Mouse (Mus musculus) adrenal gland, adult (tissue): ENCODE results near the gene 2900026A02Rik.

Experiments used
- DNase-seq, 2 experiments: peaks; one replicate each; pipeline ENCODE4 v3.0.0; 2022 to 2023; ENCODE audit warnings: low spot score in 1 of 2; ENCODE audit not compliant: inconsistent age in 2 of 2

Gene 2900026A02Rik

DNA sequence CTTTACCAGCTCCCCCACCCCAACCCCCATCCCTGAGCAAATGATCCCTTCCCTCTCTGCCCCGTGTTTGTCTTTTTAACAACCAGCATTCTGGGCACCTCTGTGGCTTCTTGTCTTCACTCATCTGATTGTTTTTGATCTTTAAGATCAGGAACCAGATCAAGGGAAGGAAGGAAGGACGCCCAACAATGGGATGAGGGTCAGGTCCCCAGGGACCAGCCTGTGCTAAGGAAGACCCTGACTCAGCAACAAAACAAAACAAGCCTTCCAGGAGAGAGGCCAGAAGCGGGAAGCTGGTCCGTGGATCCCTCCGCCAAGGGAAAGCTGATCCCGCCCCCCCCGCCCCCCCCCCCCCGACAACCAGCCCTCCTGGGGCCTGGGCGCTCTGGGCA is 41.6 kb downstream of the 2900026A02Rik start:
- no peak for DNase-seq

DNA sequence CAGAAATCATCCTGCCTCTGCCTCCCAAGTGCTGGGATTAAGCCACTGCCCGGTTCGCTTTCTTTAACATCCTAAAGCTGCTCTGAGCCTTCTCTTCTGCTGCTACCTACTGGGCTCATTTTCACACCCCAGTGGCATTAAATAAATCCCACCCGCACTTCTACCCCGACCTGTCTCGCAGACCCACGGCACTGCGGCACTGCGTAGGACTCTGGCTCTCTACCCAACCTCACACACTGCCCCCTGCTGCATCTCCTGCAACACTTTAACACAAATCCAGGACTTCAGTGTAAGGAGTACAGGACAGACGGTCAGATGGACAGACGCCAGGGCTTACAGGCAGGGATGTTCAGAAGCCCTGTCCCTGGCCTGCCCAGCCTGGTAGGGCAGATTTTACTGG is 45.1 kb downstream of the 2900026A02Rik start:
- no peak for DNase-seq

DNA sequence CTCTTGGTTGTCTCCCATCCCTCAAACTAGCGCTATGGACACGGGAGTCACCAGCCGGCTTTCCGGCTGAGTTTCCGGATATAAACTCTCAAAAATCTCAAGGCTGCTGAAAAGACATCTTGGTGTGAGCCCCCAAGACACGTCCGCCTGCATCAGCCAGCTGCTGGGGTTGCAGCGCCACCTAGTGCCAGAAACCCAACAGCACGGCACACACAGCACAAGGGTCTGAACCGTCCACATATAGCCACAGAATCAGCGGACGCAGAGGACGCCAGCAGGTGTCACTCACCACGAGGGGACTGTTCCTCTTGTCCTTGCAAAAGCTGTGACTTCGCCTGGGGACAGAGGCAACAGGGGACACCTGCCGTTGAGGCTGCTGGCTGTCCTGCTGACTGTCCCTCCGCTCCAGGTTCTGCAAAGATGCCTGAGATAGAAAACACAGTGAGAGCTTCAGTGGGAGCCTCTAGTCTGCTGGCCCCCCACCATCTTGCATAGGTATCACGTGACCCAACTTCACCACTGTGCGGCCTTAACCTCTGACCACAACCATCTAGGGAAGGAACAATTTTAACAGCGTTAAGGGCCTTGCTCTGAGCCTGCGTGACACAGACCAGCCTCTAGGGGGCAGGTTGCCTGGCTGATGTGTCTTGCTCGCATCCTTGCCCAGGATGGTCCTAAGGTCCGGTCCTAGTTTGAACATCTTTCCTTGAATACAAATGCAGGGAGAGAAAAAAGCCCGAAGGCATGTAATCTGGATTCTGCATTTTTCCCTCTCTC is 45.9 kb downstream of the 2900026A02Rik start:
- DNase-seq = no peak

DNA sequence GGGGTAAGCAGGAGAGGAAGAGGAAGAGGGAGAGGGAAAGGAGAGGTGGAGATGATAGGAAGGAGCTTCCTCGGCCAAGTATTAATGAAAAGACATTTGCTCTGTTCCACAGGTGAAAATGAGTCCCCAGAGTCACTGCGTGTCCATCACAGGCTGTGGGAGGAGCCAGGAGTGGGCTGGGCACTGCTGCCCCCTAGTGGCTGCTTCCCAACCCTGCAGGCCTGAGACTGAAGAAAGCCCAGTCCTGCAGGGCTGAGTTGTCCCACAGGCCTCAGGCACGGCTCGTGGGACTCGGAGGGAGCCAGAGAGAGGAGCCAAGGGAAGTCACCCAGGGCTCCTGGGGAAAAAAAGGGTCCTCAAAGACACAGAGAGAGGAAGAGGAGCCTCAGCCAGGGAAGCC is 47.7 kb downstream of the 2900026A02Rik start:
- peak; percentile 70 to 89 for DNase-seq

DNA sequence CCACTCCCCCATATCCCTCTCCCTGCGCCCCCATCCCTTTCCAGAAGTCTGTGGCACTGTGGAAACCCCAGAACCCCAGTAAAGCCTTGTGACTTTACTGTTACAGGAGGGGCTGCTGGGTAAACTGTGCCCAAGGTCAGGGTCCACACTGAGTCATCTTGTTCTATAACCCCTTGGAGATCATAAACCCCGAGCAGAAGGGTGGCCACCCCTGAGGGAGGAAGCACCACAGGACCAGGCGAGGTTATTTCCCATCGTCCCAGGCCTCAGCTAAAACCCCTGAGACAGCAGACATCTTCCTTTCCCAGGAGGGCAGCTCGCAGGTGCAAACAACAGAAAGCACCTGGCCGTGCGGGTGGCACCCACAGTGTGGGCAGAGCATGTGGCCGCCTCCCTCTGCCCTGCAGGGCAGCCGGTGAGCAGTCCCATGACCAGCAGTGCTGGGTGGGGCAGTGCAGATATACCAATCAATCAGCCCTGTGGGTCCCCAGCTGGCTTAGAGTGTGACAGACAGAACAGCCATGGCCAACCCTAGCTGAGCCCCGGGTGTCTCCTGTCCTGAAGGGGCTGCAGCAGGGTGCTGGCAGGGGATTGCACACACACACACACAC is 49.0 kb downstream of the 2900026A02Rik start:
- DNase-seq = no peak

DNA sequence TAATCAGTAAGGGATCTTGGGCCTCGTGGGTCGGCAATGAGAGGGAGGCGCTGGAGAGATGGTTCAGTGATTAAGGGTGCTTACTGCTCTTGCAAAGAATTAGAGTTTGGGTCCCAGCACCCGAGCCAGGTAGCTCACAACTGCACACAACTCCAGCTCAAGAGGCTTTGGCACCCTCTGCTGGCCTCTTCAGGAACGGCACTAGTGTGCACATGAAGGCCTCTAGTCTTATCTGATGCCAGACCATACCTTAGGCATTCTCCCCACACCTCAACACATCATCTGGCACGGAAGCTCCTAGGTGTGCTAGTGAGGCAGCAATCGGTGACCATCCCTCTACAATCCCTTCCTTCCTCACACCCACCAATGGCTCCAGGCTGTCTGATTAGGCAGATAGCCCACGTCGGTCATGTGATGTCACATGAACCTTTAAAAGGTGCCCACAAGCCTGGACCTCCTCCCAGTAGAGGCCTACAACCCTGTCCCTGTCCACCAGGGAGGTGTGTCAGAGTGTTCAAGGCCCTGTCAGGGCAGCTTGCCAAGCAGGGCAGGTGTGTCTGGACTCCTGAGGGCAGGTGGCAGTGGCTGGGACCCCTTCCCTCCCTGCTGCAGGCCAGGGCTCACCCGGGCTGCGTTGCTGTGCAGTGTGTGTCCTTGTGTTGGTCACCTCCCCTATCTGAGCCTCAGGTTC is 50.8 kb downstream of the 2900026A02Rik start:
- no peak for DNase-seq

DNA sequence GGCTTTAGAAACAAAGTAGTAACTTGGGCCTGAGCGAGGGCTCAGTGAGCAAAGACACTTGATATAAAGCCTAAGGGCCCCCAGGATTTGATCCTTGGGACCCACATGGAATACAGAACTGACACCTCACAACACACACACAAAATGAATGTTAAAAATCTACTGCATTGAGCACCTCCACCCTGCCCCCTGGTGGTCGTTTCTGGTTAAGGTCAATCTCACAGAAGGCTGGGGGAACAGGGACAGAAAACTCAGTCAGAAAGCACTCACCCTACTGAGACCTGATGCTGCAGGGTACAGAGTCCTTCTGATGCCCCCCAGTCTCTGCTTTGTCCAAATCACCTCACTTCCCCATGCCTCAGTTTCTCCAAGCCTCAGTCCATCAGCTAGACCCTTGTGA is 53.3 kb downstream of the 2900026A02Rik start:
- peak in 1 of 2 experiments; percentile 79 for DNase-seq

DNA sequence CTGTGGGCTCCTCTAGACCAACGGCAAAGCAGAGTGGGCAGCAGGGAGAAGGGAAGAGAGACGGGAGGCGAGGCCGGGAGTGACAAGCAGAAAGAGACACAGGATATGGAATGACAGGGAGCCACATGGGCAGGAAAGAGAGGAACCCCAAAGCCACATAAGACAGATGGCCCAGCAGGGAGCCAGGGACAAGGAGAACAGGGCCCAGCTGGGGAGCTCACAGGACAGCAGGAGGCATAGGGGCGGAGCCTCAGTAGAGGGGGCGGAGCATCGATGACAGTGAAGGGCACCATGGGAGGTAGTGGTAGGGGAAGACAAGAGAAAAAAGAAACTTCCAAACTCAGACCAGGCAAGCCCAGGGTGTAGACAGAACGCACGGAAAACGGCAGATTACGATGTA is 55.6 kb downstream of the 2900026A02Rik start:
- DNase-seq = peak; percentile 65 to 71

DNA sequence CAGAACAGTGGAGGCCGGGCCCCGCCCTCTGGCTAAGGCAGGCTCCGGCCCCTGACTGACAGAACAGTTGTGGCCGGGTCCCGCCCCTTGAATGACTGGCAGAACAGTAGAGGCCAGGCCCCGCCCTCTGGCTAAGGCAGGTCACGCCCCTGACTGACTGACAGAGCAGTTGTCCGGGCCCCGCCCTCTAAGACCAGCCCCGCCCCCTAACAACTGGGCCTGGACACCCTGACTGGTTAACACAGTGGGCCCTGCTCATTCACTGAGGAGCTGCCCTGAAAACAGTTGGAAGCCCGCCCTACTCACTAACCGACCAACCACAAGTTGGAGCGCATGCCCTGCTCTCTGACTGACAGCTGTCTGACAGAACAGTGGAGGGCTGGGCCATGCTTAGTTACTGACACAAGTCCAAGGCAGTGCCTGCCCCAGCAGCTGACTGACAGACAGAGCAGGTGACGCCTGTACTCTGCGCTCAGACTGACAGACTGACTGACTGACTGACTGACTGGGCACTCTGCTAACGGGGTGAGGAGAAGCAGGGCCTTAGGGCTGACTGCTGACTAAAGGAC is 56.1 kb downstream of the 2900026A02Rik start:
- DNase-seq = peak; percentile 94 to 96

DNA sequence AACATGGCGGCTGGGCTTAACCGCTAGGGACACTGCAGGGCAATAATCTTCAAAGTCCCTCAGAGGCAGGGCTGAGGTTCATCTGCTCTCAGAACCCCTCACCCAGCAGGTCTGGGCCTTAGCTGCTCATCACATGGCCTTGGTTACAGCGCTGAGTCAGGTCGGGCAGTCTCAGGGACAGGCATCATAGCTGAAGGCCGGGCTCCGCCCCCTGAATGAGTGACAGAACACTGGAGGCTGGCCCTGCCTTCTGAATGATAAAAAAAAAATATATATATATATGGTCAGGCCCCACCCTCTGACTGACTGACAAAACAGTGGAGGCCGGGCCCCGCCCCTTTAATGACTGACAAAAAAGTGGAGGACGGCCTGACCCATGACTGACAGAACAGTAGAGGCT is 56.6 kb downstream of the 2900026A02Rik start:
- DNase-seq = peak; percentile 90 to 92

DNA sequence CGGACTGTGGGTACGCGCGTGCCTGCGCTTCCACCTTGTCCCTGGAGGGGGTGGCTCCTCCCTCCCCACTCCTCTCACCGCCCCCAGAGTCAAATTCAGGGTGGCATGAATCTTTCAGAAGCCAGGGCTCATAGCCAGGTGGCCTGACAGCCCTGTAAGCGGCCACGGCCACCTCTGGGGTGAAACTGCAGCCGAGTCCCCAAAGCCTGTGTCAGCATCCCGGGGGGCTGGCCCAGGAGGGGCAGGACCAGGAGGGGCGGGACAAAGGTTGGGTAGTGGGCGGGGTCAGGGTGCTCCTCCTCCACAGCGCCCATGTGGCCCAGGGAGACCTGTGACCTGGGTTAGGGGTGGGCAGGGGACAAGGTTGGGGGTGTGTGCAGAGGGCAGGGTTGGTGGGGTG is 57.9 kb downstream of the 2900026A02Rik start:
- DNase-seq = peak; percentile 83 to 90

DNA sequence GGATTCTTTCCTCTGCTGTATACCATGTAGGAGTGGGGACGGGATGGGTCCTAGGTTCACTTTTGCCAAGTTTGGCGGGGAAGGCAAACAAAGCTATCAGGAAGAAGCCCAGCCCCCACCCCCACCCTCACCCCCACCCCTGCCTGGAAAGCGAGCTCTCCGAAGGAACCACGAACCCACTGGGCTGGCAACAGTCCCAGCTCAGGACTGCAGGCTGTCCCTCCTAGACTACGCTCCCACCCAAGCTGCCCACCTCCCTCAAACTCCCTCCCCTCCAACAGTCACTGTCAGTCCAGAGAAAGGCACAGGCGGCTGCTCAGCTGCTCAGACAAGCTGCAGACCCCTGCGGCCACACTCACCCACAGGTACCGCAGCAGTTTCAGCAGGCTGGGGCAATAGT is 58.3 kb downstream of the 2900026A02Rik start:
- DNase-seq = no peak

DNA sequence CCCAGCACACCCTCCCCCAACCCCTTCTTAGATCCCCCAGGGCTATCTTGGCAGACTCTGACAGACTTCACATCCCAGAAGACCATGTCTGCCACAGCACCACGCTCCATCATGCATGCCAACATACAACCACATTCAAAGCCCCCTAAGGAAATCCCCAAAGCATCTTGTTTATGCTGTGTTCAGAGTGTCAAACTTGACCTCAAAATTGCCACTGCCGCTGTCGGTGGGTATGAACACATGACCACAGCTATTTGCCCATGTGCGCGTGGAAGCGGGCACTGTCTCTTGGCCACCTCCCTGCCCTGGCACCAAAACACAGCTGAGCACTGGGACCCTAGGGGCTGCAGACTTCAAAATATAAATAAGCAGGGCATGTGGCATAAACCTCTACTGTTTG is 59.5 kb downstream of the 2900026A02Rik start:
- DNase-seq = no peak

DNA sequence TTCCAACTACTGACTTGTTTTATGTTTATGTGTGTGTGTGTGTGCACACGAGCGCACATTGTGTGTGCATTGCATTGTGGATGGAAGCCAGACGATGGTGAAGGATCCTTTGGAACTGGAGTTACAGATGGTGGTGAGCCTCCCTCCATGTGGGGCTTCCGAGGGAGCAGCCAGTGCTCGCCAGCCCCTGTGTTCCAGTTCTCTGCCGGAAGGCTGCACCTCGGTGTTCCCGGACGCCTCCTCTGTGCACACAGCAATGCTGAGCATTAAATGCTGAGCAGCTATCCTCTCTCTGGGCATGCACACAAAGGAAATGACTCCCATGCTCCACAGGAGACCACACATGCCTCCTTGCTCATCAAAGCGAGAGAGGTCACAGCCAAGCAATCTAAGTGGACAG is 60.7 kb downstream of the 2900026A02Rik start:
- no peak for DNase-seq

DNA sequence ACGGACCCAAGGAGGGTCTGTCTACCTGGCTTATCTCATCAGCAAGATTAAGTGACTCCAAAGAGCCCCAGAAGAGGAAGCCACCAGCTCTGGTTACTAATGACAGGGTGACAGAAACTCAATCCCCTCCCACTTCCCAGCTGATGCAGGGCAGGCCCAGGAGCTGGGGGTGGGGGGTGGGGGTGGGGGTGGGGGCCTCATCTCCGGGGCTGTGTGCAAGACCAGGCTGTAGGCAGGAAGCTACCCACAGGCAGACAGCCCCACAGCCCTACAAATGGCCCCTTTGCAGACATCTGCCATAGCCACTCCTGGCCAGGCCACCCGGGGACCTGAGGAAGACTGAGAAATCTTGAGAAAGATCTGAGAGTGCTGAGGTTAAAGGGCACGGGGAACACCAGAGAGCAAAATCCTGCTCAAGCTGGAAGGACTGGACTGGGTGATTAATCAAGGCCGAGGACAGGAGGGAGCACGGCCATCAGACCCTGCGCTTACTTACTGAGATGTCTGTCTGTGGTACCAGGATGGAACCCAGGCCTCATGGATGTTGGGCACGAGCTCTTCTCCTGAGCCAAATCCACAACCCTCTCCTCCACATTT is 62.2 kb downstream of the 2900026A02Rik start:
- no peak for DNase-seq

DNA sequence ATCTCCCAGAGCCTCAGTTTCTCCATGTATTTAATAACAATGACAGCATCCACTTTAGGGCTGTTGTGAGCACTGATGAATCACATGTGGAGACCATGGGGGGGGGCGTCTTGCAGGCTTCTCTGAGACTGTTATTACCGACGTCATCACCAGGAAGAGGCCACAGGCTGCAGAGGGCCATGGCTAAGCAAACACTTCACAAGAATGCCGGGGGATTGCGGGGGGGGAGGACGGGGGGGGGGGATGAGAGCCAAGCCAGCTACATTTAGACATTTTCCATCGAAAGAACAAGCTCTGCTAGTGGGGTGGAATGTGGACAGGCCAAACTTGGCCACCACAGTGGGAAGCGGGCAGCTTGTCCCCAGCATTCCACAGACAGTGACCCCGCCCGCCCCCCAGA is 63.4 kb downstream of the 2900026A02Rik start:
- no peak for DNase-seq

DNA sequence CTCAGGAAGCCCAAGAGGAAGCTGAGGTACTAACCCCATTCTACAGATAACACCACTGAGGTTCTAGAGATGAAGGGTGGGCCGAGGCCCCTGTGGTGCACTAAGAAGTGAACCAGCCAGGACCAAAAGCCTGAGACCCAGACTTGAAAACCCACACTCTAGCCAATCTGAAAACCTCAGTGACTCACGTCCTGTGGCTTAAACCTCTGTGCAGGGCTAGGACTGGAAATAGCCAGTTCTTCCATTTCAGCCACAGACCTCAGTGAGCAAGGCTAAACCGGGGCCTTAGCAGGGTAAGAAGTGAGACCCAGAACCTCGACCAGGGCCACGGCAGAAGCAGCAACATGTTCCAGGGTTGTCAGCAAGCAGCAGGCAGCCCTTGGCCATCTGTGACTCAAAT is 64.0 kb downstream of the 2900026A02Rik start:
- no peak for DNase-seq

DNA sequence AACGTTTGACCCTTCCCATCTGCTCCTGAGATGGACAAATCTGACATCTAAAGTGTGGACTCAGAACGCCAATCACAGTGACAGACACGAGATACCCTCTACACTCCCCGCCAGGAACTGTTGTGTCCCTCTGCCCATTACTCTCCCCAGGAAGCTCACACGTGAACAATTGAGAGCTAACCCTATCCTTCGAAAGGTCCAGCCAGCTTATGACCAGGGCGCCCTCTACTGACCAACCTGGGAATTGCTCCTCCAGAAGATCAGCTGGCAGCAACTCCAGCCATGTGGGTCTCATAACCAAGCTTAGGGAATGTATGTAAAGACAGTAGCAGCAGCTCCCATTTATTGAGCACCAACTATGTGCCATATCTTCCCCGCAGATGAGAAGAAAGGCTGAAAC is 65.9 kb downstream of the 2900026A02Rik start:
- peak; percentile 75 to 94 for DNase-seq

DNA sequence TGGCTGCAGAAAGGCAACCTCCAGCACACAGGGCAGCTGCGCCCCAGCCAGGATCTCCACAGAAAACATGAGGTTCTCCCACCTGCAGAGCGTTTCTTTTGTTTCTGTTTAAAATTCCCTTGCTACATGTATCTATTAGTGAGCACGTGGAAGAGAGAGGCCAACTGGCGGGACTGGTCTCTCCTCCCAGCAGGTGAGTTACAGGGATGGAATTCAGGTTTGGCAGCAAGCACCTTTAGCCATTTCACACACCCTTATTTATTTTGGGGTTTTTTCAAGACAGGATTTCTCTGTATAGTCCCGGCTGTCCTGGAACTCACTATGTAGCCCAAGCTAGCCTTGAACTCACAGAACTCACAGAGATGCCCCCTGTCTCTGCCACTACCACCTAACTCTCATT is 66.6 kb downstream of the 2900026A02Rik start:
- DNase-seq = no peak

DNA sequence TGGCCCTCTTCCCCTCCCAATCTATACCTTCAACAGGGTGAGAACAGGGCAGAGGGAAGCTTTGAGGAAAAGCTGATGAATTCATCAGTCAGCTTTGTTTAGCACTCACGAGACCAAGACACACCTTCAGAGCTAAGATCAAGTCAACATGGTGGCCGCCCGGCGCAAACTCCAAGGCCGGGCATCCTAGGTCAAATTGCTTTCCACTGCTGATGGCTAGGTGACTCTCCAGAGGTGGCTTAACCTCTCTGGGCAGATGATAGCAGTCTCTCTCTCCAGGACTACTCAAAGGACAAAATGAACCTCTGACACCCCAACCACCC is 67.6 kb downstream of the 2900026A02Rik start:
- no peak for DNase-seq

DNA sequence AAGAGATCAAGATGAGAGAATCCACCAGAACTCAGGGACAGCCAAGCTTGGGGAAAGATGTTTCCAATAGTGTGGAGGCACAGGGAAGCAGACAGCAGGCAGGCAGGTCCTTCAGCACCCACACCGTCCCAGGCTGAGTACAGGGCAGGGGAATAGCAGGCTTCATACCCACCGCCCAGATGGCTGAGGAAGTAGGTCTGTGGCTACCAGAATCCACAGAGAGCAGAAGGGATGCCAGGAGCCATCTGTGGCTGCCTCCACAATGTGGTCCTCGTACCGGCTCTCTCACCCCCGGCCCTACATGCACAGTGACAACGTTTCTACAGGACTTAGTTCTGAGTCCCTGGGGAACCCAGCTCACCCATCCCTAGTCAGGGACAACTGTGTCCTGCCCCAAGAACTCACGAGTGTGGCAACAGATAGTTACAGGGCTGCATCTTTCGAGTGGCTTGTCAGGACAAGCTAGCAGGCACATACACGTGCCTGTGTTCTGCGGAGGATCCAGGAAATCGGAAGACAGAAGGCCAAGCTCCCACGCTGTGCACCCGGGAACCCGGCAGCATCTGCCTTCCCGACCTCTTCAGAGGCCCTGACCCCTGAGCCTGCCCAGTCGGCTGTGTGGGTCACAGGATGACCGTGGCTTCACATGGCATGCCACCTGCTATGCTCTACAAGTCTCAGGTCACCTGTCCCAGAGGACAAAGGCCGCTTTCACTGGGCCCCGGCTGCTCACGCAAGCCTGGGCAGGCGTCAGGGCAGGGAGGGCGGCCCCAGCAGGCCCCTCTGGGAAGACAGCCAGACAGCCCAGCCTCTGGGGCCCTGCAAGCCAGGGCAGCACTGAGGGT is 68.2 kb downstream of the 2900026A02Rik start:
- no peak for DNase-seq
